Mouse (Mus musculus) neural tube, embryonic 14.5 days (tissue): ENCODE measurements around the gene Sik3. TPM values are rescaled to one million over a fixed set of nuclear protein-coding genes. Genes with fewer than 3 reads are reported as not detected.

Source experiments
- ATAC-seq: fragments of 200-750 bp; cut with Nextera tagmentation; 2 replicates; pipeline ENCODE4 v1.8.0; 2017; ENCODE audit warnings: low read depth, mild to moderate bottlenecking, moderate TSS enrichment, moderate library complexity
- H3K27ac ChIP-seq: fragments of 300-500 bp; sonication (generic); 2 replicates; pipeline ENCODE4 v1.5.1; 2014; ENCODE audit warnings: low read depth, mild to moderate bottlenecking, control low read depth, low read length, moderate library complexity, mixed read lengths
- H3K27me3 ChIP-seq: fragments of 300-500 bp; sonication (generic); 2 replicates; pipeline ENCODE4 v1.6.1; 2014; ENCODE audit warnings: low read length; ENCODE audit not compliant: control insufficient read depth, insufficient read depth
- H3K36me3 ChIP-seq: fragments of 300-500 bp; sonication (generic); 2 replicates; pipeline ENCODE4 v1.6.1; 2014; ENCODE audit warnings: low read length, mixed read lengths; ENCODE audit not compliant: control insufficient read depth, insufficient read depth
- H3K4me1 ChIP-seq: fragments of 300-500 bp; sonication (generic); 2 replicates; pipeline ENCODE4 v1.6.1; 2014; ENCODE audit warnings: low read length; ENCODE audit not compliant: control insufficient read depth, insufficient read depth
- H3K4me2 ChIP-seq: fragments of 300-500 bp; sonication (generic); 2 replicates; pipeline ENCODE4 v1.6.1; 2014; ENCODE audit warnings: mild to moderate bottlenecking, low read depth, low read length, control low read depth
- H3K4me3 ChIP-seq: fragments of 300-500 bp; sonication (generic); 2 replicates; pipeline ENCODE4 v1.5.1; 2014; ENCODE audit warnings: low read depth, low read length, control low read depth, mixed read lengths
- H3K9ac ChIP-seq: fragments of 300-500 bp; sonication (generic); replicated peaks from 2 replicates; pipeline ENCODE4 v1.6.1; 2014; ENCODE audit warnings: low read depth, mild to moderate bottlenecking, control low read depth, low read length, mixed read lengths
- H3K9me3 ChIP-seq: fragments of 300-500 bp; sonication (generic); 2 replicates; pipeline ENCODE4 v1.6.1; 2016; ENCODE audit warnings: low read length; ENCODE audit not compliant: control insufficient read depth
- WGBS: fragments of 180-500 bp; shearing (Covaris S2); extraction: QIAGEN DNeasy Blood & Tissue Kit; methylation state at CpG from one replicate; pipeline ENCODE4 v1.1.7; 2014; 5-methylcytosine and 5-hydroxymethylcytosine counted together
- polyA plus RNA-seq: library from polyadenylated mRNA; unstranded; fragments of >200 nt; fragmentation: Nextera tagmentation; extraction: Ambion mirVana; gene quantifications from 2 replicates; pipeline ENCODE4 v1.2.1, GENCODE M21; 2014

Gene Sik3
- polyA plus RNA-seq, 1 experiment from 2014 or later, result 10.5 TPM

GRCm38 (mm10) chr9:46027994-46028393 lies 15.4 kb downstream of the Sik3 start:
- Histone ChIP-seq H3K4me1 (no peaks in the 10 kb centered on the region), H3K9me3 (no peaks in the 10 kb centered on the region), H3K9ac (no peak overlapping the region), H3K36me3 (no peaks in the 10 kb centered on the region), H3K27me3 (no peaks in the 10 kb centered on the region), H3K27ac (no peak overlapping the region), H3K4me3 (no peak overlapping the region), H3K4me2 (no peak overlapping the region)
- 12% methylated on average over 8 of the region's 8 CpGs for WGBS
- ATAC-seq, result no peak

- no peak overlapping the region for H3K9ac ChIP-seq
- 77% methylated on average over 6 of the region's 6 CpGs for WGBS
- no peaks in the 10 kb centered on the region for H3K4me1 ChIP-seq
- H3K9me3 ChIP-seq, result no peaks in the 10 kb centered on the region
- H3K4me2 ChIP-seq, result no peak overlapping the region
- H3K36me3 ChIP-seq, result no peaks in the 10 kb centered on the region
- H3K27ac ChIP-seq, result no peak overlapping the region
- H3K27me3 ChIP-seq, result no peaks in the 10 kb centered on the region
- no peak overlapping the region for H3K4me3 ChIP-seq
- no peak for ATAC-seq
Observed at GRCm38 (mm10) chr9:46029534-46029933, 16.9 kb downstream of the Sik3 start.

- H3K36me3 ChIP-seq, result no peaks in the 10 kb centered on the region
- H3K27me3 ChIP-seq, result no peaks in the 10 kb centered on the region
- H3K4me2 ChIP-seq, result no peak overlapping the region
- H3K4me1 ChIP-seq, result no peaks in the 10 kb centered on the region
- 86% methylated on average over 5 of the region's 5 CpGs for WGBS
- ATAC-seq, result no peak
- H3K9ac ChIP-seq, result no peak overlapping the region
- no peak overlapping the region for H3K27ac ChIP-seq
- H3K9me3 ChIP-seq, result no peaks in the 10 kb centered on the region
- no peak overlapping the region for H3K4me3 ChIP-seq
Observed at GRCm38 (mm10) chr9:46030184-46030583, 17.6 kb downstream of the Sik3 start.

- no peak overlapping the region for H3K4me3 ChIP-seq
- no peaks in the 10 kb centered on the region for H3K27me3 ChIP-seq
- H3K4me2 ChIP-seq, result no peak overlapping the region
- H3K27ac ChIP-seq, result no peak overlapping the region
- no peak for ATAC-seq
- WGBS, result 88% methylated on average over 6 of the region's 6 CpGs
- H3K4me1 ChIP-seq, result 0 out of 2 replicates have a peak, but pooled peaks cover 2% of the 10 kb centered on the region
- no peaks in the 10 kb centered on the region for H3K36me3 ChIP-seq
- no peaks in the 10 kb centered on the region for H3K9me3 ChIP-seq
- H3K9ac ChIP-seq, result no peak overlapping the region
Observed at GRCm38 (mm10) chr9:46030968-46031367, 18.3 kb downstream of the Sik3 start.

GRCm38 (mm10) chr9:46032190-46032589 lies 19.6 kb downstream of the Sik3 start:
- H3K4me2 ChIP-seq, result no peak overlapping the region

GRCm38 (mm10) chr9:46033058-46033457 lies 20.4 kb downstream of the Sik3 start:
- H3K36me3 ChIP-seq, result no peaks in the 10 kb centered on the region
- no peaks in the 10 kb centered on the region for H3K27me3 ChIP-seq
- no peaks in the 10 kb centered on the region for H3K9me3 ChIP-seq
- no peak overlapping the region for H3K4me2 ChIP-seq
- H3K27ac ChIP-seq, result no peak overlapping the region
- 0 out of 2 replicates have a peak, but pooled peaks cover 2% of the 10 kb centered on the region for H3K4me1 ChIP-seq
- no peak overlapping the region for H3K9ac ChIP-seq
- WGBS, result 91% methylated on average over 1 of the region's 1 CpGs
- no peak for ATAC-seq
- H3K4me3 ChIP-seq, result no peak overlapping the region

More at GRCm38 (mm10) chr9:46032190-46032589, 19.6 kb downstream of the Sik3 start:
- Histone ChIP-seq H3K4me1 (0 out of 2 replicates have a peak, but pooled peaks cover 2% of the 10 kb centered on the region), H3K9me3 (no peaks in the 10 kb centered on the region), H3K4me3 (no peak overlapping the region), H3K9ac (no peak overlapping the region), H3K27me3 (no peaks in the 10 kb centered on the region), H3K27ac (no peak overlapping the region), H3K36me3 (no peaks in the 10 kb centered on the region)
- ATAC-seq, result no peak
- WGBS, result 76% methylated on average over 6 of the region's 6 CpGs

- Histone ChIP-seq H3K9me3 (no peaks in the 10 kb centered on the region), H3K9ac (no peak overlapping the region), H3K36me3 (no peaks in the 10 kb centered on the region), H3K4me3 (no peak overlapping the region), H3K27ac (no peak overlapping the region), H3K27me3 (no peaks in the 10 kb centered on the region), H3K4me2 (no peak overlapping the region), H3K4me1 (0 out of 2 replicates have a peak, but pooled peaks cover 2% of the 10 kb centered on the region)
- no peak for ATAC-seq
- 83% methylated on average over 3 of the region's 3 CpGs for WGBS
Observed at GRCm38 (mm10) chr9:46033862-46034261, 21.2 kb downstream of the Sik3 start.

- Histone ChIP-seq H3K4me3 (no peak overlapping the region), H3K27ac (no peak overlapping the region), H3K9me3 (no peaks in the 10 kb centered on the region), H3K27me3 (no peaks in the 10 kb centered on the region), H3K4me2 (no peak overlapping the region), H3K4me1 (0 out of 2 replicates have a peak, but pooled peaks cover 2% of the 10 kb centered on the region), H3K36me3 (no peaks in the 10 kb centered on the region), H3K9ac (no peak overlapping the region)
- ATAC-seq, result no peak
- 68% methylated on average over 9 of the region's 9 CpGs for WGBS
Observed at GRCm38 (mm10) chr9:46035290-46035871, 22.8 kb downstream of the Sik3 start.

- H3K9ac ChIP-seq, result no peak overlapping the region
- no peaks in the 10 kb centered on the region for H3K9me3 ChIP-seq
- H3K4me2 ChIP-seq, result no peak overlapping the region
- no peak for ATAC-seq
- no peaks in the 10 kb centered on the region for H3K27me3 ChIP-seq
- 0 out of 2 replicates have a peak, but pooled peaks cover 2% of the 10 kb centered on the region for H3K4me1 ChIP-seq
- H3K4me3 ChIP-seq, result no peak overlapping the region
- H3K27ac ChIP-seq, result no peak overlapping the region
- WGBS, result 97% methylated on average over 8 of the region's 8 CpGs
- H3K36me3 ChIP-seq, result no peaks in the 10 kb centered on the region
Observed at GRCm38 (mm10) chr9:46036881-46037280, 24.3 kb downstream of the Sik3 start.
